Mouse (Mus musculus) MEL (cell line): ENCODE measurements at regions not wholly inside any gene's neighbourhood (a gene's known extent, or its start where the extent isn't known, plus 50 kb on each side); places are given as distances from the start of the nearest gene placed in this dataset.

Source experiments
- CTCF ChIP-seq, 3 experiments: IDR thresholded peaks in 2 of 3; conservative IDR thresholded peaks in 1 of 3; 2 replicates each; pipeline ENCODE4 v1.5.1; 2011 to 2012; ENCODE audit warnings: low read length in 3 of 3, low read depth in 2 of 3, mild to moderate bottlenecking in 2 of 3, improper control_type of control experiment in 1 of 3, inconsistent platforms in 1 of 3, mixed read lengths in 1 of 3, moderate library complexity in 1 of 3; ENCODE audit not compliant: control insufficient read depth in 1 of 3, insufficient read depth in 1 of 3, poor library complexity in 1 of 3, severe bottlenecking in 1 of 3
- EP300 ChIP-seq, 2 experiments: IDR thresholded peaks; 2 replicates each; pipeline ENCODE4 v1.6.1; 2011; ENCODE audit warnings: improper control_type of control experiment in 2 of 2, low read length in 2 of 2, low read depth in 1 of 2, mild to moderate bottlenecking in 1 of 2
- GATA1 ChIP-seq: IDR thresholded peaks from 2 replicates; pipeline ENCODE4 v1.6.1; 2011; ENCODE audit warnings: low read depth, low read length, improper control_type of control experiment
- MAFK ChIP-seq: IDR thresholded peaks from 2 replicates; pipeline ENCODE4 v1.6.1; 2011; ENCODE audit warnings: low read depth, mild to moderate bottlenecking, low read length, improper control_type of control experiment, borderline replicate concordance
- POLR2A ChIP-seq, 2 experiments: IDR thresholded peaks; 2 replicates each; pipeline ENCODE4 v1.6.1; 2011 to 2012; ENCODE audit warnings: low read length in 2 of 2, mild to moderate bottlenecking in 2 of 2, control low read depth in 1 of 2, improper control_type of control experiment in 1 of 2, low read depth in 1 of 2, moderate library complexity in 1 of 2; ENCODE audit not compliant: control insufficient read depth in 1 of 2, insufficient read depth in 1 of 2, poor library complexity in 1 of 2
- RCOR1 ChIP-seq: IDR thresholded peaks from 2 replicates; pipeline ENCODE4 v1.6.1; 2012; ENCODE audit warnings: low read depth, mild to moderate bottlenecking, inconsistent platforms, low read length, improper control_type of control experiment
- SMC3 ChIP-seq: IDR thresholded peaks from 2 replicates; pipeline ENCODE4 v1.6.1; 2011; ENCODE audit warnings: low read depth, low read length, improper control_type of control experiment
- USF1 ChIP-seq: IDR thresholded peaks from 2 replicates; pipeline ENCODE4 v1.6.1; 2014; ENCODE audit warnings: low read depth, mild to moderate bottlenecking, inconsistent platforms, low read length, improper control_type of control experiment, moderate library complexity

GRCm38 (mm10) chr8:31628146-31628545 lies 1800.4 kb upstream of the 5930422O12Rik start:
- TF ChIP-seq SMC3: no peak
- TF ChIP-seq MAFK: no peak
- TF ChIP-seq EP300 (IDR thresholded peaks at IDR 0.05; ENCODE audit: low read depth in 1 of 2, low read length in 2 of 2): no peak
- TF ChIP-seq CTCF (IDR thresholded peaks at IDR 0.05 in 2 of 3, conservative IDR thresholded peaks at IDR 0.05 in 1 of 3; ENCODE audit: control insufficient read depth in 1 of 3, insufficient read depth in 1 of 3, low read depth in 2 of 3, low read length in 3 of 3, poor library complexity in 1 of 3, severe bottlenecking in 1 of 3): no peak
- no peak for TF ChIP-seq POLR2A (IDR thresholded peaks at IDR 0.05; ENCODE audit: control insufficient read depth in 1 of 2, insufficient read depth in 1 of 2, low read depth in 1 of 2, low read length in 2 of 2, poor library complexity in 1 of 2)
- TF ChIP-seq RCOR1: no peak
- no peak for TF ChIP-seq USF1
- TF ChIP-seq GATA1: no peak
